Mouse (Mus musculus): ENCODE data around the gene Zp3. TPM values are rescaled to one million over a fixed set of nuclear protein-coding genes. Genes with fewer than 3 reads are reported as not detected.
A peak's percentile ranks its signal among the peaks of the same experiment; 100 is the strongest.

Zp3 gene
- polyA plus RNA-seq, 1 experiment from 2014 or later, result not detected

- ATAC-seq (replicated peaks; ENCODE audit: low FRiP score) (peak; percentile 84), DNase-seq (ENCODE audit: low spot score) (peak; percentile 89)
- H3K4me3 ChIP-seq (ENCODE audit: low read depth, low read length), result peak overlapping the region; percentile 32
- no peaks in the 10 kb centered on the region for H3K27me3 ChIP-seq (replicated peaks; ENCODE audit: control insufficient read depth, insufficient read depth, low read length)
- no peaks in the 10 kb centered on the region for H3K36me3 ChIP-seq (ENCODE audit: control insufficient read depth, insufficient read depth, low read length)
- peak overlapping the region; percentile 54 for H3K4me2 ChIP-seq
- H3K4me1 ChIP-seq (replicated peaks; ENCODE audit: control insufficient read depth, insufficient read depth, low read length), result peaks cover 34% of the 10 kb centered on the region
- peak overlapping the region; percentile 95 for H3K27ac ChIP-seq (ENCODE audit: low read depth, low read length)
- no peaks in the 10 kb centered on the region for H3K9me3 ChIP-seq (ENCODE audit: control insufficient read depth, low read length)
- H3K9ac ChIP-seq (ENCODE audit: low read depth, low read length), result peak overlapping the region; percentile 71
- WGBS, result 8% methylated on average over 28 of the region's 28 CpGs
Measured at GRCm38 (mm10) chr5:135957207-135957974, 22.5 kb upstream of the Zp3 start.

- H3K36me3 ChIP-seq (ENCODE audit: control insufficient read depth, insufficient read depth, low read length), result no peaks in the 10 kb centered on the region
- H3K9ac ChIP-seq (ENCODE audit: low read depth, low read length), result peak overlapping the region; percentile 12
- peaks cover 37% of the 10 kb centered on the region for H3K4me1 ChIP-seq (replicated peaks; ENCODE audit: control insufficient read depth, insufficient read depth, low read length)
- H3K27me3 ChIP-seq (replicated peaks; ENCODE audit: control insufficient read depth, insufficient read depth, low read length), result no peaks in the 10 kb centered on the region
- no peaks in the 10 kb centered on the region for H3K9me3 ChIP-seq (ENCODE audit: control insufficient read depth, low read length)
- DNase-seq (ENCODE audit: low spot score) (no peak), ATAC-seq (replicated peaks; ENCODE audit: low FRiP score) (no peak)
- peak overlapping the region; percentile 69 for H3K27ac ChIP-seq (ENCODE audit: low read depth, low read length)
- WGBS, result 91% methylated on average over 4 of the region's 4 CpGs
- peak overlapping the region; percentile 32; the same call in 1 of the 2 replicates for H3K4me3 ChIP-seq (ENCODE audit: low read depth, low read length)
- peak overlapping the region; percentile 54 for H3K4me2 ChIP-seq
Measured at GRCm38 (mm10) chr5:135958367-135958766, 21.5 kb upstream of the Zp3 start.

GRCm38 (mm10) chr5:135959911-135960310 is 20.0 kb upstream of the Zp3 start:
- Histone ChIP-seq H3K4me2 (no peak overlapping the region), H3K4me3 (ENCODE audit: low read depth, low read length) (no peak overlapping the region), H3K9me3 (ENCODE audit: control insufficient read depth, low read length) (no peaks in the 10 kb centered on the region), H3K4me1 (replicated peaks; ENCODE audit: control insufficient read depth, insufficient read depth, low read length) (peaks cover 37% of the 10 kb centered on the region), H3K9ac (ENCODE audit: low read depth, low read length) (no peak overlapping the region), H3K27me3 (replicated peaks; ENCODE audit: control insufficient read depth, insufficient read depth, low read length) (no peaks in the 10 kb centered on the region), H3K27ac (ENCODE audit: low read depth, low read length) (no peak overlapping the region), H3K36me3 (ENCODE audit: control insufficient read depth, insufficient read depth, low read length) (no peaks in the 10 kb centered on the region)
- ATAC-seq (replicated peaks; ENCODE audit: low FRiP score), result no peak
- no peak for DNase-seq (ENCODE audit: low spot score)
- 86% methylated on average over 7 of the region's 7 CpGs for WGBS

DNA sequence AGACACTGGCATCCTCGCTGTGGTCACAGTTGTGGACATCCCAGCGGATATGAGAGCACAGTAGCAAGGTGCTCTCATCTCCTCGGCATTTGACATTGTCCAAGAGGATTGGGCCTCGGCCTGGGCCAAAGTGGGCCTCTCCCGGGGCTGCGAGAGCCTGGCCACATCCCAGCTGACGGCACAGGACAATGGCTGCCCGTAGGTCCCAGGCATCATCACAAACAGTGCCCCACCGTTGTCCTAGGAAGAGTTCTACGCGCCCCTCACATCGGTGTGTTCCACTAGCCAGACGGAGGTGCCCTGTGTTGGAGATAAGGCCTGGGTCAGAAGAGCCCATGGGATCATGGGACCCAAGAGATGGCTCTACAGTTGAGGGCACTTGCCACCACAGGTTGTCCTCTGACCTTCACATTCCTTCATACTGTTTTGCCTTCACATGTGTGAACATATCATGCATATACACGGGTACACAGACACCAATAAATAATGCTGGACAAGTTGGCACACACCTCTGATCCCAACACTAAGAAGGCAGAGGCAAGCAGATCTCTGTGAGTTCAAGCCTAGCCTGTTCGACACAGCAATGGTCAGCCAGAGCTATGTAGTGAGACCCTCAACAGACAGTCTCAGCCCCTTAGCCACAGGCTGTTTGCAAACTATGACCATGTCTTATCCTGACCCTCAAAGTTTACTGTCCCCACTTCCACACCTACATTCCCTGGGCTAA is 18.8 kb upstream of the Zp3 start:
- peak overlapping the region; percentile 61; the same call in 1 of the 2 replicates for H3K4me3 ChIP-seq (ENCODE audit: low read depth, low read length)
- H3K36me3 ChIP-seq (ENCODE audit: control insufficient read depth, insufficient read depth, low read length), result no peaks in the 10 kb centered on the region
- 88% methylated on average over 15 of the region's 15 CpGs for WGBS
- H3K9me3 ChIP-seq (ENCODE audit: control insufficient read depth, low read length), result no peaks in the 10 kb centered on the region
- ATAC-seq (replicated peaks; ENCODE audit: low FRiP score) (no peak), DNase-seq (ENCODE audit: low spot score) (no peak)
- peaks cover 41% of the 10 kb centered on the region for H3K4me1 ChIP-seq (replicated peaks; ENCODE audit: control insufficient read depth, insufficient read depth, low read length)
- H3K27ac ChIP-seq (ENCODE audit: low read depth, low read length), result peak overlapping the region; percentile 95
- H3K9ac ChIP-seq (ENCODE audit: low read depth, low read length), result peak overlapping the region; percentile 81
- peak overlapping the region; percentile 96 for H3K4me2 ChIP-seq
- 0 out of 2 replicates have a peak, but pooled peaks cover 4% of the 10 kb centered on the region for H3K27me3 ChIP-seq (replicated peaks; ENCODE audit: control insufficient read depth, insufficient read depth, low read length)

GRCm38 (mm10) chr5:135962125-135962491 is 17.8 kb upstream of the Zp3 start:
- Histone ChIP-seq H3K4me1 (replicated peaks; ENCODE audit: control insufficient read depth, insufficient read depth, low read length) (peaks cover 35% of the 10 kb centered on the region), H3K9ac (ENCODE audit: low read depth, low read length) (peak overlapping the region; percentile 81), H3K4me2 (peak overlapping the region; percentile 96), H3K27me3 (replicated peaks; ENCODE audit: control insufficient read depth, insufficient read depth, low read length) (0 out of 2 replicates have a peak, but pooled peaks cover 4% of the 10 kb centered on the region), H3K4me3 (ENCODE audit: low read depth, low read length) (peak overlapping the region; percentile 61), H3K9me3 (ENCODE audit: control insufficient read depth, low read length) (no peaks in the 10 kb centered on the region), H3K36me3 (ENCODE audit: control insufficient read depth, insufficient read depth, low read length) (no peaks in the 10 kb centered on the region), H3K27ac (ENCODE audit: low read depth, low read length) (peak overlapping the region; percentile 95)
- whole genome bisulfite sequencing, result 0% methylated on average over 11 of the region's 11 CpGs
- ATAC-seq (replicated peaks; ENCODE audit: low FRiP score), result peak; percentile 75; the same call in 1 of the 2 replicates
- DNase-seq (ENCODE audit: low spot score), result no peak

DNA sequence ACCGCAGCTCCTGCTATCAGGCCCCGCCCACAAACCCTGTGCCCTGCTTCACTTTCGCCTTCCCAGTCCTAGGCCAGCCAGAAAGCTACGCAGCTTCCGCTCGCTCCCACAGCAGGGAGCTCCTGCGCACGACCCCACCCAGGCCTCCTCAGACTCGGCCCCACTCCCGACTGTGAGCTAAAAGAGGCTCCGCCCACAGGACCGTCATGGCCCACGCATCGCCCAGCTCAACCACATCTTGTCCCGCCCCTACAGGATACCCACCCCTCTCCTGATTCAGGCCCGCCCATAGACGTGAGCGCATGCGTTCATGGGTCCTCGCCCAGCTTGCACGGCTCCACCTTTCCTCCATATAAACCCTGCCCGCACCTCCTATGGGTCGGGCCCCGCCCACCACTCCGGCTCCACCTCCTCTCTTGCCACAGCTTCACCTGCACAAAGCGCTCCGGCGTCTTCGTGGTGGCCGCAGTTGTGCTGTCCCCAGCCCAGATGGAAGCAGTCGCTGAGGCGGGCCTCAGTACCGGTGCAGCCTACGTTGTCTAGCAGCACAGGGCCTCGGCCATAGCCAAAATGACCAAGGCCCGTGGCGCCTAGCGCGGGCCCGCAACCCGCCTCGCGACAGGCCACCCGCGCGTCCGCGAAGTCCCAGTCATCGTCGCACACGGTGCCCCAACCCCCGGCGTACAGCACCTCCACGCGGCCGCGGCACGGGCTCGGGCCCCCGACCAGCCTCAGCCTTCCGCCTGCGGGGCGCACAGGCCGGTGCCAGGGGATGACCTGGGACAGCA is 17.2 kb upstream of the Zp3 start:
- under 1% methylated on average over 64 of the region's 64 CpGs for WGBS
- Histone ChIP-seq H3K27ac (ENCODE audit: low read depth, low read length) (peak overlapping the region; percentile 95), H3K4me3 (ENCODE audit: low read depth, low read length) (peak overlapping the region; percentile 61), H3K36me3 (ENCODE audit: control insufficient read depth, insufficient read depth, low read length) (no peaks in the 10 kb centered on the region), H3K9ac (ENCODE audit: low read depth, low read length) (peak overlapping the region; percentile 78), H3K9me3 (ENCODE audit: control insufficient read depth, low read length) (no peaks in the 10 kb centered on the region), H3K4me2 (peak overlapping the region; percentile 96), H3K27me3 (replicated peaks; ENCODE audit: control insufficient read depth, insufficient read depth, low read length) (0 out of 2 replicates have a peak, but pooled peaks cover 4% of the 10 kb centered on the region), H3K4me1 (replicated peaks; ENCODE audit: control insufficient read depth, insufficient read depth, low read length) (peaks cover 33% of the 10 kb centered on the region)
- peak; percentile 92 for ATAC-seq (replicated peaks; ENCODE audit: low FRiP score)
- DNase-seq (ENCODE audit: low spot score), result peak; percentile 96

DNA sequence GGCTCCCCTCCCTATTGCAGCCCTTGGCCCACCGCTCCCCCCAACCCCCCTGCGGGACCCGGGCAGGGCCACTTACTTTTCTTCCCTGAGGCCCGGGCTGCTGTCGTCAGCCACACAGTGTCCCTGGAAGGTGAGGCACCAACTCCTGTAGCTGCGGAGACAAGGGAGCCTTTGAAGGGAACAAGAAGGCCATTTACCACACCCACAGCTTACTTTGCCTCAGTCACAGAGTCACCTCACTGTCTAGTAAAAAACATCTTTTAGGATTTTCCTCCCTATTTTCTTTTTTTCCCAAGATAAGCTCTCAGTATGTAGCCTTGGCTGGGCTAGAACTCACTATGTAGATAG is 16.6 kb upstream of the Zp3 start:
- ATAC-seq (replicated peaks; ENCODE audit: low FRiP score) (no peak), DNase-seq (ENCODE audit: low spot score) (no peak)
- no peaks in the 10 kb centered on the region for H3K9me3 ChIP-seq (ENCODE audit: control insufficient read depth, low read length)
- peak overlapping the region; percentile 96 for H3K4me2 ChIP-seq
- peak overlapping the region; percentile 61 for H3K4me3 ChIP-seq (ENCODE audit: low read depth, low read length)
- H3K9ac ChIP-seq (ENCODE audit: low read depth, low read length), result peak overlapping the region; percentile 78
- 5% methylated on average over 6 of the region's 6 CpGs for WGBS
- H3K27me3 ChIP-seq (replicated peaks; ENCODE audit: control insufficient read depth, insufficient read depth, low read length), result 0 out of 2 replicates have a peak, but pooled peaks cover 4% of the 10 kb centered on the region
- H3K27ac ChIP-seq (ENCODE audit: low read depth, low read length), result peak overlapping the region; percentile 95
- H3K36me3 ChIP-seq (ENCODE audit: control insufficient read depth, insufficient read depth, low read length), result no peaks in the 10 kb centered on the region
- peaks cover 30% of the 10 kb centered on the region for H3K4me1 ChIP-seq (replicated peaks; ENCODE audit: control insufficient read depth, insufficient read depth, low read length)

DNA sequence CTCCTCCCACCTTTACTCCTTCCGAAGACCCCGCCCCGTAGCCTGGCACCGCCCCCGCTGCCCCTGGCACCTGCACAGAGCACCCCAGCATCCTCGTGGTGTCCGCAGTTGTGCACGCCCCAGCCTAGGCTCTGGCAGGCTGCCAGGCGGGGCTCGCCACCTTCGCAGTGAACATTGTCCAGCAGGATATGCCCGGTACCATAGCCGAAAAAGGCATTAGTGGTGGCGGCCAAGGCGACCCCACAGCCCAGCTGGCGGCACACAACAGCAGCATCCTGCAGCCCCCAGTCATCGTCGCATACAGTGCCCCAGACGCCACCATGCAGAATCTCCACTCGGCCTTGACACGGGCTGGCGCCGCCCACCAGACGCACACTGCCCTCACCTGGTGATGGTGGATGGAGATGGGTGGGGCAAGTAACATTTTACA is 14.4 kb upstream of the Zp3 start:
- H3K9me3 ChIP-seq (ENCODE audit: control insufficient read depth, low read length), result no peaks in the 10 kb centered on the region
- no peaks in the 10 kb centered on the region for H3K36me3 ChIP-seq (ENCODE audit: control insufficient read depth, insufficient read depth, low read length)
- H3K9ac ChIP-seq (ENCODE audit: low read depth, low read length), result no peak overlapping the region
- 23% methylated on average over 24 of the region's 24 CpGs for WGBS
- 0 out of 2 replicates have a peak, but pooled peaks cover 4% of the 10 kb centered on the region for H3K27me3 ChIP-seq (replicated peaks; ENCODE audit: control insufficient read depth, insufficient read depth, low read length)
- H3K4me2 ChIP-seq, result peak overlapping the region; percentile 47
- DNase-seq (ENCODE audit: low spot score) (no peak), ATAC-seq (replicated peaks; ENCODE audit: low FRiP score) (no peak)
- H3K4me1 ChIP-seq (replicated peaks; ENCODE audit: control insufficient read depth, insufficient read depth, low read length), result peaks cover 21% of the 10 kb centered on the region
- H3K4me3 ChIP-seq (ENCODE audit: low read depth, low read length), result 0 out of 2 replicates have a peak overlapping the region, but pooled peaks have one; percentile 15
- H3K27ac ChIP-seq (ENCODE audit: low read depth, low read length), result no peak overlapping the region
